Mouse (Mus musculus) lung, adult 2 months (tissue): Measurements from ENCODE around the gene Acot8. TPM values are rescaled to one million over a fixed set of nuclear protein-coding genes. Genes with fewer than 3 reads are reported as not detected.

Experiments
- DNase-seq: peaks from one replicate; pipeline ENCODE4 v3.0.0; 2022
- H3K4me1 ChIP-seq: fragments of 200-500 bp; 2 replicates; pipeline ENCODE4 v1.6.1; 2011; ENCODE audit warnings: low read length; ENCODE audit not compliant: control insufficient read depth, insufficient read depth
- H3K4me3 ChIP-seq: fragments of 200-500 bp; replicated peaks from 2 replicates; pipeline ENCODE3; 2011; ENCODE audit warnings: low read depth, mild to moderate bottlenecking, control low read depth, low read length; ENCODE audit errors: extremely low read depth
- CTCF ChIP-seq: fragments of 200-500 bp; IDR thresholded peaks from 2 replicates; pipeline ENCODE4 v1.5.1; 2011; ENCODE audit warnings: mild to moderate bottlenecking, low read length, control low read depth; ENCODE audit not compliant: insufficient read depth
- POLR2A ChIP-seq: fragments of 200-500 bp; IDR thresholded peaks from 2 replicates; pipeline ENCODE4 v1.6.1; 2011; ENCODE audit warnings: low read depth, mild to moderate bottlenecking, control low read depth, low read length, borderline replicate concordance; ENCODE audit errors: extremely low read depth
- WGBS: fragments of 180-500 bp; shearing (Covaris S2); methylation state at CpG from one replicate; pipeline ENCODE4 v1.1.7; 2018; 5-methylcytosine and 5-hydroxymethylcytosine counted together
- polyA plus RNA-seq: library from polyadenylated mRNA; depleted of rRNA; stranded (reverse); fragments of >200 nt; gene quantifications from 2 replicates; pipeline ENCODE4 v1.2.3, GENCODE M21; 2012; rRNA removed

The Acot8 gene
- polyA plus RNA-seq, 1 experiment: 35.7 TPM

- H3K4me1 ChIP-seq: peaks cover 5% of the 10 kb centered on the region
- WGBS: under 1% methylated on average over 70 of the region's 70 CpGs
- TF ChIP-seq POLR2A (peak; percentile 45; the same call in 1 of the 2 replicates), CTCF (no peak)
- peak; percentile 94 for DNase-seq
- peak within 1 kb of the TSS; percentile 99 for H3K4me3 ChIP-seq
Measured at GRCm38 (mm10) chr2:164745843-164746479, 58.7 kb downstream of the Acot8 start, which contains the start of the genes Wfdc3 and Dnttip1. Gene Wfdc3, minus strand, starts transcription at chr2:164745931. Gene Dnttip1, plus strand, starts transcription at chr2:164745983.

GRCm38 (mm10) chr2:164744987-164745386 lies 59.7 kb downstream of the Acot8 start:
- no peak for TF ChIP-seq CTCF
- TF ChIP-seq POLR2A: no peak
- Histone ChIP-seq H3K4me1 (peaks cover 5% of the 10 kb centered on the region), H3K4me3 (peak overlapping the region; percentile 99)
- 58% methylated on average over 13 of the region's 13 CpGs for WGBS
- DNase-seq: no peak

Other genes starting within 250 kb of the Acot8 start
- gene Wfdc2, start 242.5 kb downstream of the Acot8 start, polyA plus RNA-seq: 1,286 and 1,630 TPM in 2 replicates
- not detected in 2 replicates for gene Spint3, start 231.4 kb downstream of the Acot8 start, polyA plus RNA-seq
- 2.3 and 2.4 TPM in 2 replicates for gene Wfdc6a, start 219.4 kb downstream of the Acot8 start, polyA plus RNA-seq
- 0.27 and 0.65 TPM in 2 replicates for gene Eppin, start 211.3 kb downstream of the Acot8 start, polyA plus RNA-seq
- gene Wfdc6b, start 191.4 kb downstream of the Acot8 start, polyA plus RNA-seq: 1.3 and 1.9 TPM in 2 replicates
- 5.3 and 8.5 TPM in 2 replicates for gene Wfdc8, start 191.3 kb downstream of the Acot8 start, polyA plus RNA-seq
- 0.97 and 1.9 TPM in 2 replicates for gene Wfdc16, start 166.1 kb downstream of the Acot8 start, polyA plus RNA-seq
- 7.9 and 10.9 TPM in 2 replicates for gene Wfdc10, start 148.8 kb downstream of the Acot8 start, polyA plus RNA-seq
- gene Wfdc9, start 148.3 kb downstream of the Acot8 start, polyA plus RNA-seq: not detected in 2 replicates
- not detected in 2 replicates for gene Wfdc11, start 130.8 kb downstream of the Acot8 start, polyA plus RNA-seq
- gene Wfdc13, start 119.8 kb downstream of the Acot8 start, polyA plus RNA-seq: 0.98 and 1.3 TPM in 2 replicates
- not detected in 2 replicates for gene Spint4, start 106.4 kb downstream of the Acot8 start, polyA plus RNA-seq
- not detected in 2 replicates for gene Spint5, start 89.6 kb downstream of the Acot8 start, polyA plus RNA-seq
- 1.3 and 2.3 TPM in 2 replicates for gene Wfdc3, start 59.0 kb downstream of the Acot8 start, polyA plus RNA-seq
- gene Dnttip1, start 58.9 kb downstream of the Acot8 start, polyA plus RNA-seq: 25.5 and 63.1 TPM in 2 replicates
- 6.2 and 9.7 TPM in 2 replicates for gene Ube2c, start 35.0 kb downstream of the Acot8 start, polyA plus RNA-seq
- 237 TPM in 1 of 2 replicates, not detected in the other for gene Tnnc2, start 24.9 kb downstream of the Acot8 start, polyA plus RNA-seq
- gene Snx21, start 19.1 kb downstream of the Acot8 start, polyA plus RNA-seq: 52.0 and 61.8 TPM in 2 replicates
- 3.1 and 3.8 TPM in 2 replicates for gene Zswim3, start 216 bp upstream of the Acot8 start, polyA plus RNA-seq
- 9.8 and 10.3 TPM in 2 replicates for gene Zswim1, start 17.8 kb upstream of the Acot8 start, polyA plus RNA-seq
- gene Spata25, start 23.7 kb upstream of the Acot8 start, polyA plus RNA-seq: 0.54 and 1.1 TPM in 2 replicates
- 289 and 294 TPM in 2 replicates for gene Ctsa, start 28.0 kb upstream of the Acot8 start, polyA plus RNA-seq
- 14.8 and 17.9 TPM in 2 replicates for gene Neurl2, start 28.6 kb upstream of the Acot8 start, polyA plus RNA-seq
- gene Pltp, start 52.8 kb upstream of the Acot8 start, polyA plus RNA-seq: 873 and 1,096 TPM in 2 replicates
- gene Pcif1, start 74.4 kb upstream of the Acot8 start, polyA plus RNA-seq: 42.9 and 44.3 TPM in 2 replicates
- 33.2 and 34.9 TPM in 2 replicates for gene Zfp335, start 106.9 kb upstream of the Acot8 start, polyA plus RNA-seq
- 12.4 and 13.4 TPM in 2 replicates for gene Mmp9, start 135.9 kb upstream of the Acot8 start, polyA plus RNA-seq
- gene Slc12a5, start 155.9 kb upstream of the Acot8 start, polyA plus RNA-seq: 3.6 and 3.9 TPM in 2 replicates
- gene Ncoa5, start 230.0 kb upstream of the Acot8 start, polyA plus RNA-seq: 27.7 and 29.1 TPM in 2 replicates